Mouse (Mus musculus) heart, adult 2 months (tissue): ENCODE measurements around the gene Scarb1.

Experiments used
- CTCF ChIP-seq: fragments of 200-600 bp; IDR thresholded peaks from 2 replicates; pipeline ENCODE4 v1.8.1; 2022; ENCODE audit warnings: antibody characterized with exemption, mild to moderate bottlenecking, moderate library complexity
- POLR2A ChIP-seq: fragments of 200-500 bp; IDR thresholded peaks from 2 replicates; pipeline ENCODE4 v1.6.1; 2011; ENCODE audit warnings: mild to moderate bottlenecking, low read depth, low read length, control low read depth; ENCODE audit not compliant: insufficient read depth

GRCm38 (mm10) chr5:125243928-125244327, 97.0 kb downstream of the Scarb1 start:
- TF ChIP-seq CTCF (no peak), POLR2A (no peak)
